ENCODE assay signal across 8 mouse cellular contexts in the genomic region with DNA sequence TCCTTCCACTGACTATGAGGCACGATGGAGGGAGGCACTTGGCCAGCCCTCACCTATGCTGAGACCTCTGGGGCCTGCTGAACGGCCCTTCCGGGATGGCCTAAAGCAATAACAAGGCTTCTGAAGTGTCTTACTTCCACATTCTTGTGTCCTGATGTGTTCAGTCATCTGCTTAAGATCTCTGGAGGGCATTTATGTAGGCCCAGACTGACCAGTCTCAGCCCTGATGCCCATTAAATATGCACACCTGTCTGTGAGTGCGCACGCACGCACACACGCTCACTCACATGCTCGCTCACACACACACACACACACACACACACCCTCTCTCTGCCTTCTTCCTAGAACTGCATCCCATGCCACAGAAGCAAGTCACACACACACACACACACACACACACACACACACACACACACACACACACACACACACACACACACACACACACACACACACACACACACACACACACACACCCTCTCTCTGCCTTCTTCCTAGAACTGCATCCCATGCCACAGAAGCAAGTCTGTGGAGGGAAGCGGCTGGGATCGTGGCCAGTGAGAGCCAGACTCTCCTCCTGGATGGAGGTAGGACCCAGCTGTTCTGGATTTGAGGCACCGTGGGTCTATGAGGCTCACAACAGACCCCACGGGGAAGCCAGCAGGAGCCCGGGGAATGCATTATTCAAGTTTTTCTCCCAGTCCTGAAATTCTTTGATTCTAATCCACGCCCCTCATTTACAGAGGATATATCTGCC. TPM values are rescaled to one million over a fixed set of nuclear protein-coding genes. Genes with fewer than 3 reads are reported as not detected.
A peak's percentile ranks its signal among the peaks of the same experiment; 100 is the strongest.
DNase-seq lines count a peak whose midpoint lies in the region; ATAC-seq and TF ChIP-seq lines count a peak whose summit lies in the region.
"Had no signal": no experiment of that assay in that cellular context is flagged by ENCODE, and none has a peak within 500 bp of the region (broad histone marks: within the 10 kb centered on the region; RNA-seq: fewer than 3 reads in every experiment).

No protein-coding gene starts in this region.

- H3K36me3 ChIP-seq in embryonic facial prominence, embryonic 10.5 days (replicated peaks) = no peaks in the 10 kb centered on the region
- H3K36me3 ChIP-seq in hindbrain, embryonic 15.5 days = no peaks in the 10 kb centered on the region
- H3K36me3 ChIP-seq in neural tube, embryonic 13.5 days = no peaks in the 10 kb centered on the region

- H3K4me2 ChIP-seq in hindbrain, embryonic 15.5 days = no peak overlapping the region
- H3K4me2 ChIP-seq in neural tube, embryonic 13.5 days = no peak overlapping the region

- H3K9me3 ChIP-seq in embryonic facial prominence, embryonic 10.5 days = no peaks in the 10 kb centered on the region
- H3K9me3 ChIP-seq in hindbrain, embryonic 15.5 days = no peaks in the 10 kb centered on the region
- H3K9me3 ChIP-seq in neural tube, embryonic 13.5 days = no peaks in the 10 kb centered on the region

- H3K4me3 ChIP-seq in left cerebral cortex, adult 2 months = no peak overlapping the region
- 0 out of 2 replicates have a peak overlapping the region, but pooled peaks have one; percentile 8 for H3K4me3 ChIP-seq in embryonic facial prominence, embryonic 10.5 days
- no peak overlapping the region for H3K4me3 ChIP-seq in hindbrain, embryonic 15.5 days
- H3K4me3 ChIP-seq in neural tube, embryonic 13.5 days = no peak overlapping the region
- H3K4me3 ChIP-seq: erythroblast, embryonic 14.5 days had no signal

- H3K9ac ChIP-seq in hindbrain, embryonic 15.5 days = no peak overlapping the region
- H3K9ac ChIP-seq in neural tube, embryonic 13.5 days = no peak overlapping the region

- intact Hi-C loops in left cerebral cortex, adult 2 months (cut with DNase I) = no loop called here

- no peaks in the 10 kb centered on the region for H3K27me3 ChIP-seq in embryonic facial prominence, embryonic 10.5 days (replicated peaks; ENCODE audit: low read depth, poor library complexity, severe bottlenecking)
- no peaks in the 10 kb centered on the region for H3K27me3 ChIP-seq in hindbrain, embryonic 15.5 days
- H3K27me3 ChIP-seq in neural tube, embryonic 13.5 days = no peaks in the 10 kb centered on the region

- no peak for TF ChIP-seq CTCF in left cerebral cortex, adult 2 months (IDR thresholded peaks at IDR 0.05)

- peaks cover 87% of the 10 kb centered on the region for H3K4me1 ChIP-seq in embryonic facial prominence, embryonic 10.5 days
- H3K4me1 ChIP-seq in hindbrain, embryonic 15.5 days (replicated peaks) = peaks cover 70% of the 10 kb centered on the region
- H3K4me1 ChIP-seq in neural tube, embryonic 13.5 days (replicated peaks) = peaks cover 76% of the 10 kb centered on the region

- WGBS in embryonic facial prominence, embryonic 10.5 days = 71% methylated on average over 14 of the region's 14 CpGs
- WGBS in hindbrain, embryonic 15.5 days = 64% methylated on average over 14 of the region's 14 CpGs
- 64% methylated on average over 14 of the region's 14 CpGs for WGBS in neural tube, embryonic 13.5 days

- peak overlapping the region; percentile 99 for H3K27ac ChIP-seq in left cerebral cortex, adult 2 months
- H3K27ac ChIP-seq in embryonic facial prominence, embryonic 10.5 days (replicated peaks) = peak overlapping the region; percentile 77
- peak overlapping the region; percentile 91 for H3K27ac ChIP-seq in hindbrain, embryonic 15.5 days (replicated peaks)
- peak overlapping the region; percentile 94 for H3K27ac ChIP-seq in neural tube, embryonic 13.5 days (replicated peaks)

- ATAC-seq in hindbrain, embryonic 15.5 days (ENCODE audit: low FRiP score, low read depth) = no peak
- no peak for ATAC-seq in neural tube, embryonic 13.5 days (ENCODE audit: low read depth)

- DNase-seq in left cerebral cortex, adult 2 months (ENCODE audit: extremely low spot score in 1 of 2, low spot score in 2 of 2) = no peak
- DNase-seq in left cerebral cortex, adult 8-10 months (ENCODE audit: low spot score in 2 of 2) = no peak
- DNase-seq in embryonic facial prominence, embryonic 10.5 days (ENCODE audit: low spot score) = no peak
- DNase-seq in adrenal gland, adult 18-20 months (ENCODE audit: low spot score in 2 of 2) = no peak
- DNase-seq in left cerebral cortex, adult 11 months (ENCODE audit: low spot score) = no peak

RNA-seq across cellular contexts. Expression of a gene that starts 37.9 kb away (rescaled TPM):
- total RNA-seq in left cerebral cortex, adult 2 months (2021) = 10 to 100 TPM; 92.0 to 98.0 TPM
- total RNA-seq in left cerebral cortex, adult 8-10 months (2022) = 100 to 1,000 TPM in 1 of 4 experiments, 10 to 100 TPM in 3; 88.9 to 100 (median 94.9) TPM
- polyA plus RNA-seq in embryonic facial prominence, embryonic 10.5 days (2016; fragmentation: Nextera tagmentation; extraction: Ambion mirVana) = 72.0 and 74.9 TPM in 2 replicates
- 79.7 and 92.6 TPM in 2 replicates for polyA plus RNA-seq in hindbrain, embryonic 15.5 days (2015; fragmentation: Nextera tagmentation; extraction: Ambion mirVana)
- 66.7 and 69.8 TPM in 2 replicates for polyA plus RNA-seq in neural tube, embryonic 13.5 days (2015; fragmentation: Nextera tagmentation; extraction: Ambion mirVana)
- total RNA-seq in adrenal gland, adult 18-20 months (2021) = 100 to 1,000 TPM in 1 of 2 experiments, 10 to 100 TPM in 1; 92.3 to 105 TPM
